Mouse (Mus musculus) adrenal gland, adult 8-10 months (tissue): ENCODE measurements around the gene Boc. TPM values are rescaled to one million over a fixed set of nuclear protein-coding genes. Genes with fewer than 3 reads are reported as not detected.
A peak's percentile ranks its signal among the peaks of the same experiment; 100 is the strongest.

Experiments used
- DNase-seq: peaks from one replicate; pipeline ENCODE4 v3.0.0; 2022
- total RNA-seq, 4 experiments: library from RNA; stranded (reverse); gene quantifications; 2 replicates each; pipeline ENCODE4 v1.2.4; 2022

Gene Boc
- total RNA-seq, 4 experiments from 2014 or later: 45.6 to 89.0 (median 65.4) TPM

DNA sequence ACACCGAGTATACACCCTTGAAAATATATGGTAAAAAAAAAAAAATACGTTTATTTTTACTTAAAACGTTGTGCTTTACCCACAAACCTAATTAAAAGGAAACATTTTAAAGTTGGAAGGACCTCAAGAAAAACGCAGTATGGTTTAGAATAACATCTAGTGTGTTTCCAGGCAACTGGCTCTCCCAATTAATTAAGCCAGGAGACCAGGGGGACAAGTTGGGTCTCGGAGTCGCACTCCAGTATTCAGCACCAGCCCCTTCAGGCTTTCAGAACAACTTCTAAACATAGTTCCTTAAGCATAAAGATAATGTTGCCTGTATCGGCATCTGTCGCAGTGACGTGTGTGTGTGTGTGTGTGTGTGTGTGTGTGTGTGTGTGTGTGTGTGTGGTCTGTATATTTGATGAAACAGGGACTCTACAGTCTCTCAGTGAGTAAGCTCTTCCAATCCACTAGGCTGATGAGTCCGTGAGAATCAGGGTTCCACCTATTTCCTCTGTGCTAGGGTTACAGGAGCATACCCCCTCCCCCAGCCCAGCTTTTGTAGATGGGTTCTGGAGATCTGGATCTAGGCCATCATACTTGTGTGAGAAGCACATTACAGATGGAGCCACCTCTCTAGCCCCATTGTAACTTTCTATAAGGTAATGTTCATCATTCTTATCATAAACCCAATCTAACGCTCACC, 31.3 kb downstream of the Boc start:
- no peak for DNase-seq

DNA sequence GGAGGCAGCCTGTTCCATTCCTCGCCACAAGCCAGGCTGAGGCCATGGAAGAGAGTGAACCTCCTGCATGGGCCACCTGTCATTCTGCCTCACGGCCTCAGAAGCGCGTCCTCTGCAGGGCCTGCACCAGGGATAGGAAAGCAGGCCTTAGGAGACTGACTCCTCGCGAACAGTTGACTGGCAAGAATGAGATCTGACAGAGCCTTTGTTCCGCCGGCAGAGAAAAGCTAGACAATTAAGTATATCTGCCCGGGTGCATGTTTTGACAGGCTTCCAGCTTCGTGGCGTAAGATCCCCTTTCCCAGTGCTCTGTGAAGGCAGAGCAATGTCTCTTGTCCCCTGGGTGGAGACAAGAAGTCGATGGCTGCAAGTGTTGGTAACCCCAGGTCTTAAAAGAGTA, 32.0 kb downstream of the Boc start:
- DNase-seq: no peak

DNA sequence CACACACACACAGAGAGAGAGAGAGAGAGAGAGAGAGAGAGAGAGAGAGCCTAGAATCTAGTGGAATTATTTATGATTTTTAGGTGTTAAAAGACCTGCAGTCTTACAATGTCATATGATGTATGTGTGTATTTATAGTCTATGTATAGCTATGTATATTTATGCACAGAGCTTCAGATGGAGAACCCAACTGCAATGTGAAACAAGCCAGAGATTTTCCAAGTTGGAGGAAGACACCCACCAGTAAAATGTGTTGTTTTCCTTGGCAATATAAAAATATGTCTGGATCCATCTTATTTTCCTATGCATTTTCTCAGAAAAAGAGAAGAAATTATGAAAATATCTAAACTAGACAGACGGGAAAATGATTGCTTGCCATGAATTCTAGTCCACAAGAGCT, 32.7 kb downstream of the Boc start:
- DNase-seq: no peak

DNA sequence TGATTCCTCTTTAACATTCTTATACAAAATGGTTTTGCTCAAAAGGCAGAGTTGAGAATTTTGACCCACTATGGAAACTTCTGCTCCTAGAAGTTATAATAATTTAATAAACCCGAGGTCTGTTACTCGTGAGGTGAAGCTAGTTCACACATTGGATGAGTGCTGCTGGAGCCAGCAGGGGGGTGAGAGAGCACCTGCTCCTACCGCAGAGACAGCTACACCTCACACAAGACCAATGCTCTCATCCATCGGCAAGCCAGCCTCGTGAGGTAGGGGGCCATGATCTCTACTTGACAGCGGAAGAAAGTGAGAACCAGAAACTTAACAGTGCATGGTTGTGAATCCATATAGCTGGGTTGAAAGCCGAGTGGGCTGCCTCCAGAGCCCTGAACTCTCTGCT, 35.1 kb downstream of the Boc start:
- no peak for DNase-seq

DNA sequence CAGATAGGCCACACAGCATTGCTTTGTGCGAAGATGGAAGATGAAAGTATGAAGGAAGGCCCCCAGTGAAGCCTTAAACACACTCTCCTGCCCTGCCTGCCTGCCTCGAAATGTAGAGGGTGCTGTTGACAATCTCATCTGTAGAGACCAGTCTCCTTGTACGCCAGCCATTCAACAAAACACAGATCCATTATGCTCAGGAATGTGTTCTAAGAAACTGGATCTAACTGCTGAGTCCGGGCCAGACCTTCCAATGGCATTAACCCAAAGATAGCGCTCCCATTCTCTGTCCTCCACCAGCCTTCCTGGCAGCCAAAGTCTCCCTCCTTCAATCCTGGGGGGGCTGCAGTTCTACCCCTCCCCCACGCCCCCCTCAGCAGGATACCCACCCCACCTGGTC, 42.2 kb downstream of the Boc start:
- DNase-seq: no peak

DNA sequence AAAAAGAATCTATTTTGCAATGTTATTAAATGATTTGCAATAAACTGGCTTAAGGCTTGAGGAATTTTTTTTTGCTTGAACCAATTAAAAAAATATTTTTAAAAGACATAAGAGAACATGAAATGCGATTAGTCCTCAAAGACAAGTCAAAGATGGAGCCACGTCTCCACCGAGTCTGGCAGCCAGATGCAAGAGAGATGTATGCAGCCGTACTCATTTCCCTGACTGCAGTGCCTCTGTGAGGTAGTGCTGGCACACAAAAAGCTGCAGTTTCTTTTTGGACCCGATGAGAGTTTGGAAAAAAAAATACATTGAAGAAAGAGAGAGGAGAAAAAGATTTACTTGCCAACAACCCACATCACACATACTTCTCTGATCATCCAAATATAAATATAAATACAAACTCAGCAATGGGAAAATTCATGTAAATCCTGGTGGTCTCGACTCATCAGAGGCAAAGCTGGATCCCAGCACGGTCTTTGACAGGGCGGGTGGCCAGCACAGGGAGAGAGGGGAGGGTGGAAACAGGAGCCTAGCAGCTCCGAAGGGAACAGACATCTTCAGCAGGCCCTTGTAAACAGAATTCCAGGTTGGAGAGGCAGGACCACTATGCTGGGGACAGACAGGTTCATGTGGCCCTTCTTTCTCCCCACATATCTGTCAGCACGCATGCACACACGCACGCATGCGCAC, 48.0 kb downstream of the Boc start:
- DNase-seq: no peak

DNA sequence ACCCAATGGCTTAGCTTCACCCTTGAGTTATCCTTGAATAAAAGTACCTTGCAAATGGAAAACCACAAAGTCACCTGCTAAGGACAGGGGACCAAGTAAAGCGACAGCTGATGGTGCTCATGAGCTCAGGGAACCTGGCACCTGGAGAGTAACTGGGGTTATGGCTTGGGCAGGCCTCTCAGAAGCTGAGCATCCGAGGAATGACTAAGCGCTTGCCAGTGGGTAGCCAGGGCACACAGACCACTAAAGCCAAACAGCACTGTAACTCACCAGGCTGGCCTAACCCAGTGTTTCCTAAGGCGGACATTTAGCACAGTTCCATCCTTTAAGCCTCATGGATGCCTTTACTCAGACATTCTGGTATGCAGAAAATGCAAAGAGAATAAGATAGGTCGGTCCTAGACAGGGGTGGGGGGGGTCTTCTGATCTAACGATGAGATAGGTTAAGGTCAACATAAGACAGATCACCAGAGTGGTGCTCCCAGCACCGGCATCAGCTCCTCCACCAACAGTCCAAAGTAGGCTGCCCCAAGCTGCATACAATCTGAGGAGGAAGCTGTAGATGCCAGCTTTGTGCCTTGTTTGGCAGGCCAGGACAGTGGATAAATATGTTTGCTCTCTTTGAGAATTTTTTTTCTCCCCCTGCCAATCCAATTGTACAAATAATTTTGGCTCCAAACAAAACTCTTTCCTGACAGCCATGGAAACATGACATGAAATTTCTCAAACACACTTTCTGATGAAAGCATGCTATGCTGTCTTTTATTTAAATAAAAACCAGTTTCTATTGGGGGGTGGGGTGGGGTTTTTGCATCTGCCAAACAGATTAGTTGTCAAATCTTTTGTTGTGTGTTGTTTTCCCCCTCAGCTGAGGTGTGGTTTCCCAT, 49.0 kb downstream of the Boc start:
- DNase-seq: no peak

DNA sequence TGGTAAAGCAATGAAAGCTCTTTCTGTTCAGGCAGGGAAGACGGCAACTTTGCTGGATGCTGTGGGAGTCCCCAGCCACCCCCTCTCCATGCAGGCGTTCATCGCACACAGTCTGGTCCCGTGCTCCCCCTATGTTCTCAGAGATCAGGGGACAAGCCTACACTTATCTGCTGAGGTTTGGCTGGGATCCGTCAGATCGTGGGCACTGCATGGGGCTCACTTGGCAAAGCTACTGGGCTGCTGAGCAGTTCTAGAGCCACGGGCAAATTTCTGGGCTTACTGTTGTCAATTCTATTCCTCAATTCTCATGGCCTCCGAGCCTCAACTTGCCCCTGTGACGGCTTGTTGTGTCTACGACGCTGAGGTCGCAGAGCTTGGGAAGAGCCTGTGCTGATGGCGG, 49.9 kb downstream of the Boc start:
- no peak for DNase-seq

DNA sequence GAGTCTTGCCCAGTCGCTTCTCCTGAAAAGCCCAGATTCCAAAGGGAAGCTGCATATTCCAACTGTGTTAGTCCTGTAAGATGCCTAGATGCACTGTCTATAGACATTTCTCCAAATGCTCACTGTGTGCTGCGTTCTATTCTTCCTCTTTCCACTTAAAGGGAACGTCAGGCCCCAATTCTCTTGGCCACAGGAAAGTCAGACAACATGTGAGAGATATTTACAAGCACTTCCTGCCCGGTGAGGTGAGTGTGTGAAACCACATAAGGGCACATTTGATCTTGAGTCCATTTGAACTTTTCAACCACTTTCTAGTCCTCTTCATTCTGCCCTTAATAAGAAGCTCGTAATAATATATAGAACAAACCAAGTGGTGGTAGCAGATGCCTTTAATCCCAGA, 50.7 kb downstream of the Boc start:
- no peak for DNase-seq

DNA sequence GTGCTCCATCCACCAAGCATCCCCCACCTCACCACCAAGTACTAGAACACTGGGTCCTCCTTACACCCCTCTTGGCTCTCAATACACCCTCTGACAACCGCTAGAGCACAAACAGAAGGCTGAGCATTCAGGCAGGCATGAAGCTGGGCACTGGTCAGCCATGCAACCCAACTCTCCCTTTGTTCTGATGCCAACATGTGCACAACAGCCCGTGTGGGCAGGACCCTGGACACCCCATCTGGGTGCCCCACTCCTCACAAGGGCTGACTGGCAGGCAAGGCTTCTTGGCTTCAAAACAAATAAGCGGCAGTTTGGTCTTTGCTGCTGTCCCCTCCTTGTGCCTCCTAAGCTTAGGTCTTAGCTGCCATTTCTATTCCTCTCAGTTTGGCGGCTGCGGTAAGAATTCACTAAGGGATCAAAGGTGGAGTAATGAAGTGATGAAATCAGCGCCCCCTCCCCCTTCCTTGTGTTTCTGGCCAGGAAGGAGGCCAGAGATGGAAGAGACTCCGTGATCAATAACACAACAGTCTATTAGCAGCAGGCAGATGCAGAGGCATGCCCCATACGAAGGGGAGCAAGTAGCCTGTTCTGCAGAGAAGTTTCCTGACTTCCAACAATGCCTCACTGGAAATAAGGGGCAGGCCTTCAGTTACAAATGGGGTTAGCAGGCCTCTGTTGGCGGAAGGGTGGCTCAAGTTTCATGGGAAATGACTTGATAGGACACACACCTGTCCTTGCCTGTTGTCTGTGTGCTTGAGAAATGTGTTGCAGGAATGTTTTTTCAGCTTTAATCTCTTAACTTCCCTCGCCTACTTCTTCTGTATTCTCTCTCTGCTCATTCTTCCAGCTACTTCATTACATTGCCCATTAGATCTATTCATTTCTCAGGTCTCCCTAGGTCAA, 51.4 kb downstream of the Boc start:
- no peak for DNase-seq

DNA sequence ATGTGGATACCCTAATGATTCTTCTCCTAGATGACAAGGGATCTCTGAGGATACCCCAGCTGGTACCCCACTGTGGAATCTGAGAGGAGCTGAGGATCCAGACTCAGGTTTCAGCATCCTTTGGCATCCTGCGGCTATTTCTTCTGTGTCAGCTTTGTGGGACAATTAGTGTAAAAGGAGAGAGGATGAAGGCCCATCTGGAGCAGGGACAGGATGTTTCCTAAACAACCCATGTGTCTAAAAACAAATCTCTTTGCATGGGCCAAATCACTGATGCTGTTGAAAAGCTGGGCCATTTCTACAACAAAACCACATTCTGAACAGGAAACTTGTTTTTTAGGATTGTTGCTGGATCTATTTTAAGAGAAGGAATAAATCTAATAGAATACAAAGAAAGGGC, 53.5 kb downstream of the Boc start:
- DNase-seq: no peak

DNA sequence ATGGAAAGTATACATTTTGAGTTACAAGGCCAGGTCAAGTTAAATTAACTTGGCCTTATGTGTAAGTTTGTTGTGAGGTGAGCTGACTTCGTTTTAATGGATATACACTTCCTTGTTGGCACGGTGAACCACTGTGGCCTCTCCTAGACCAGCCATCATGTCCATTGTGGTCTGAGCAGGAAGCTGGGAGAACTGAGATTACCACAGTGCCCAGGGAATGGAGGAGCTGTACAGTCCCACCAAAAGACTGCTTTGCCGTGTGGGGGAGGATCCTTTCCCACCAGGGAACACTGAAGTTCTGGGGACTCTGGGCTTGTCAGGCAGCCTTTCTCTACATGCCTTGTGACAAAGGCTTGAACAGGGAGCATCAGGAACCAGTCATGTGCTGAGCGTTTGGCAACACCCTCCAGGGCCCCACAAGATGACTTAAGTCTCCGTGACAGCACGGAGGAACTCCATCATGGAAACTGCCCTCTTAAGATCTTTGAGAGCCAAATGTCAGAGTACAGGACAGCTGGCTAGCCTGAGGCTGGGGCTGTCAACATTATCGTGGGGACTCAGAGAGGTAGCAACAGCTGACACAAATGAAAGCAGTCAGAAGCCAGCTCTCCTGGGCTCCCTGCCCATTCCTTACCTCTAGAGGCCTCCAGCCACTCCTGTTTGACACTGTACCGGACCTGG, 55.7 kb downstream of the Boc start:
- DNase-seq: no peak

DNA sequence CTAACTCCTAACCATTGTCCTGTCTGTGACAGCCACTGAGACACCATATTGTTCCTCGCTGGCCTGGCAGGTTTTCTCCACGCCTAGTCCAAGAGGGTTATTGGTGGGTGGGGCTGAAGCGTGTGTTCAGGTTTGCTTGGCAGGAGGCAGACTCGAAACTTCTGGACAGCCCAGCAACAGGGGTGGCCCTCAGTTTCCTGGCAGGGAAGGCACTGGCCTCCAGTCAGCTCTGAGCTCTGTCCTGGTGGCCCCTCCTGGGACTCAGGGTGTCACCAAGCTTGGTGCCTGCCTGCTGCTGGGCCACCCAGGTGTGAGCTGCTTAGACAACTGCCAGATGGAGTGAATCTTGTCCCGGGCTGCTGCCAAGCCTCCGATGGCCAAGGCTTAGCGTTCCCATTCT, 56.4 kb downstream of the Boc start:
- DNase-seq: no peak

DNA sequence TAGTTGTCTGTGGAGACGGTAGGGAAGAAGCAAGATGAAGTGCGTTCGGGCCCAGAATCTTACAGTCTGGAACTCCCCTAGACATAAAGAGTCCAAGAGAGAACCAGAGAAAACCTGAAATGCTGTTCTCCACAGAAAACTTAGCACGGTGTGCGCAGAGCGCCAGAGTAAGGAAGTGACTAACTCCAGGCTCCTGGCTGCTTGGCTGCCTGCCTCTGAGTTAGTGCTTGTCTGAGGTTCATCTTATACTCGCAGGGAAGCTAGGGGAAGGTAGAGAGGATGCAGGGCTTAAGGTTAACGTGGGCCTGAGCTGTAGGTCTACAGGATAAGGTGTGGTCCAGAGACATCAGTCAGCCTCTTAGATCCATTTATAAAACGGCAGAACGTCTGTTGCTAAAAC, 56.9 kb downstream of the Boc start:
- DNase-seq: no peak

DNA sequence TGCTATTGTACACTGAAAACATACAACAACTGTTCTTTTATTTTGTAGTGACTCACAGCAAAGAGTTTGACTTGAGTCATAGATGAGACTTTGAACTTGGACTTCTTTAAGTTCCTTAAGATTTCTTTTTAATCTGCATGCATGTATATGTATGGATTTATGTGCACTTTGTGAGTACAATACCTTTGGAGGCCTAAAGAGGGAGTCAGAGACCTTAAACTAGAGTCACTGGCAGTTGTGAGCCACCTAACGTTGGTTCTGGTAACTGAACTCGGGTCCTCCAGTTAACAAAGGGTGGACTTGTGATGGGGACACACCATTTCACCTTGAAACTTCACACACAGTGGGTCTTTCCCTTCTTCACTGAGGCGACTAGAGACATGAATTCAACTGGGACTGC, 60.2 kb downstream of the Boc start:
- no peak for DNase-seq

DNA sequence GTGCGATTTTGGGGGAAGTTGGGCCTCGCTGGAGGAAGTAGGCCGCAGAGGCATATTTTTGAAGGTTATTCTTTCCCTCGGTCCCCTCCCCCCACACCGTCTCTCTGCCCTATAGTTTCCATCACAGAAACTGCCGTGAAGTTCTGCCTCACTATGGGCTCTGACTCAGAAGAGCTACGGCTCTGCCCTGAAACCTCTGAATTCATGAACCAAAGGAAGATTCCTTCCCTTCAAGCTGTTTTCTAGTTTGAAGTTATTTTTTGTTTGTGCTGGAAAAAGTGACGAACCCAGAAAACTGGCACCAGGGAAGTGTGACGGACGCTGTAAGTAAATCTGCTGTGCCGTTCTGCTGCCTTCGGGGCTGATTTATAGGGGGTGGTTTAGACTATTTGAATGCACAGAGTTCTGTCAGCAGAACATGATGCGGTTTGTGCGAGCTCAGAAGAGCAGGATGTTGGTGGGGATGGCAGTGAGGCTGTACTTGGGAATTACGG, 61.7 kb downstream of the Boc start:
- DNase-seq: no peak

DNA sequence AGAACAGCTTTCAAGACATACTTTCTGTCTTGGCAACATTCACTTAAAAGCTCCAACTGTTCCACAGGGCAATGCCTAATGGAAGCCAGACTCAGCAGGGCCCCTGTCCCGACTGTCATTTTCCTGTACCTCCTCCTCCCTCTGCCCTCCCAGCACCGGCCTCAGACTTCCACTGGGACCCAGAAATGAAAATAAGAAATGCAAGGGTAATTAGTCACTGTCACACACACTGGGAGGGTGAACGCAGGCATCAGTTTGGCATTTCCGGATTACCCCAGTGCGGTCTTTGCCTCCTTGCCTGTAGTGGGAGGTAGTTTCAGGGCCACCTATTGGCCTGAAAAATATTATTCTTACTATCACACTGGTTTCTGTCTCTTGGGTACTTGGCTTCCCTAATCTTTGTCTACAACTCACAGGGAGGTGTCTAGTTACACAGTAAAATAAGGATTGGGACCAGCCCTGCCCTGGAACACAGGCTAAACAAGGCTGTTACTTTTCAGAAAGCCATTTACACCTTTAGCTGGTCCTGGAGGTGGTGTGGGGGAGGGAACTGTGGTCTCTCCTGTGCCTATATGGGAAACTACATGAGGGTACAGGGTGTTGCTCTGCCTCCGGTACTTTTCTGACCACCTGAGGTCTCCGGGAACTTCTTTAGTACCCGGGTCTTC, 64.1 kb downstream of the Boc start:
- no peak for DNase-seq

DNA sequence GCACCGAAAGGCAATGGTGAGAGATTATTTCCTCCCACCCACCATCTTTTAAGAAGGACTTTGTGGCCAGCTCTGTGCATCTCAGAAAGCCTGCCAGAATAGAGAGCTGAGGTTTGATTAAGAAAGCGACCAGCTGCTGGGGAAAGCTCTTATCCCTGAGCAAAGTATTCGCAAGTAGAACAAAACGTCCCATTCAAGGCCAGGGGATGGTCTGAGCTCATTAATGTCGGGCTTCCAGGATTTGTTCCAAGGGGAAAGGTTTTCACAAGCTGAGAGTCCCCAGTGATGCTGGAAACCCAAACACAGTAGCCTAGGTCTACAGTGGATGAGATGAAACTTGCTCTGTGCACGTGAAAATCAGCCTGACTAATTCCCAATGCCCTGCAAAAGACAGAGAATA, 64.8 kb downstream of the Boc start:
- peak; percentile 47 for DNase-seq

DNA sequence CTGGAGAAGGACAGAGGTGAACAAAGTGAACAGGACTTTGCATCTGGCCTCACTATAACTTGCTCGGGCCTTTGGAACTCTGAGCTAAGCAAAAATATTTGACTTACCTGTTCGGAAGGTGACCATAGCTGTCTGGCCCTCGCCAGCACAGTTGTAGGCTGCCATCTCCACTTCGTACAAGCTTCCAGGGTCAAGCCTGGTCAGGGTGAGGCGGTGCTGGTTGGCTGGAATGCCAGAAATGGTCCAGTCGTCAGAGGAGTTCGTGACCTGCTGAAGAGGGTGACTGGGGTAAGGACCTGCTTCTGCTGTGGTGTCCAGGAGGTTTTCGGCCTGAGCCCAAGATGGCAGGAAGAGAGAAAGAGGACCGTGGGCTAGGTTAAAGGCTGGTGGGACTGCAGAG, 66.0 kb downstream of the Boc start:
- no peak for DNase-seq

DNA sequence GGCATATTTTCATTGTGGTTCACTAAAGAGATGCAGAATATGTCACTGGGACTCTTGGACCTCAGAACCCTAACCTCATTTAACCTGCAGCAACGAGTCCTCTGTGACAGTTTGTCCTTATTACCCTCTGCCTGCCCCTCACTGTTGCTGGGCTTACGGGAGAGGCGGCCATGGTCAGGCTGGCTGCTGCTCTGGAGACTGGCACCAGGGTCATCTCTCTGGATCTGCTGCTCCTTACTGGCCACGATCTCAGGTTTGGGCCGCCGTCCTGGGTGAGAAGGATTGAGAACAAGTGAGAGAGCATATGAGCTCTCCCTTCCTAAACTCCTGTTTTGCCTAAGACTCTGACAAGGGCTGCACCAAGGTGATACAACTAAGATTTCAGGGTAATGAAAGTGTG, 66.5 kb downstream of the Boc start:
- no peak for DNase-seq

DNA sequence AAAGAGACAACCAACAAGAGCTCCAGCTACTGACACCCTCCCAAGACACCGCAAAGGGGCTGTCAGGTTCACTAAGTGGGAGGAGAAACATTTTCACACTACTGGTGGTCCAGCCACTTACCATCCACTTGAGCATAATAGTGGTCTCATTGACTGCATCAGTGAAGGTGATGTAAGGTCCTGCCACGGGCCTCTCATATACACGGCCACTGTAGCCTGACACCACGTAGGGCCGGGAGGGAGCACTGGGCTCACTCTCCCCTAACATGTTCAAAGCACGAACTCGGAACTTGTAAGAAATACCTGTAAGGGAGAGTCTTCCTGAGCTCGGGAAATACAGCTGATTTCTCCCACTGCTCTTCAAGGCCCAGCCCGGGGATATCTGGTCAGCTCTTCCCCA, 67.6 kb downstream of the Boc start:
- no peak for DNase-seq
